Mouse (Mus musculus): ENCODE results near the gene Il31ra.
A peak's percentile ranks its signal among the peaks of the same experiment; 100 is the strongest.

DNA sequence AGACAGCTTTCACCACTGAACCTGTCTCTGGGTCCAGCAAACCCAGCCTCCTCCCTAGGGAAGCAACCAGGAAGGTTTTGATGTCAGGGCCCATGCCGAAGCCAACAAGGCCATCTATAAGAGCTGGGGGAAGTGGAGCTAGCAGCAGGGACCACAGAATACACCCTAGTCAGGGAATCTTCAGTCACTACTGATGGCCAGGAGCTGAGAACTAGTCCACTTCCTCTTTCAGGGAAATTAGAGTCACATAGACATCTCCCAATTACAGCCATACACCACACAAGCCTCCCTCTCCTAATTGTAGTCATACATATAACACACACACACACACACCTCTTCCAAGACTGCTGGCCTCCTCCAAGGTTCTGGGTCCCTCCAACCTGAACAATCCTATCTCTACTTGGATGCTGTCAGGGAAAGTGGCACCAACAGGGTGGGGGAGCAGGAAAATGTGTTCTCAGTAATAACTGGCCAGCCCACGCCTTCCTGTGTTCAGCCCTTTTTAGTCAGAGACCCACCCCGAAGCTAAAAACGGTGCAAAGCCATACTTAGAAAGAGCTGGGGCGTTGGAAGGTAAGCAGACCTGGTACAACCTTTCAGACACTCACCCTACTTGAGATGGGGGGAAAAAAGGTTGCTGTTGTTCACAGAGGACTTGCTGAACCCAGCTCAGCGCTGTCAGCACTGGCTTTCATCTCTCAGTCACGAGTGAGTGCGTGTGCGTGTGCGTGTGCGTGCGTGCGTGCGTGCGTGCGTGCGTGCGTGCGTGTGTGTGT is 83.5 kb downstream of the Il31ra start:
- no peak for TF ChIP-seq MAX (IDR thresholded peaks at IDR 0.05; ENCODE audit: low read depth)
- TF ChIP-seq POLR2A (IDR thresholded peaks at IDR 0.05; ENCODE audit: insufficient read length, low read depth), result no peak
- no peak for TF ChIP-seq TCF3 (IDR thresholded peaks at IDR 0.05; ENCODE audit: insufficient read length, low read depth)
- TF ChIP-seq POLR2AphosphoS2 (IDR thresholded peaks at IDR 0.05; ENCODE audit: insufficient read length, low read depth), result peak; percentile 60
- no peak for TF ChIP-seq E2F4 (IDR thresholded peaks at IDR 0.05; ENCODE audit: insufficient read depth)
